7 mouse cellular contexts compared by ENCODE assay signal in genomic region chr5:140829911-140830294, GRCm38 (mm10). TPM values are rescaled to one million over a fixed set of nuclear protein-coding genes. Genes with fewer than 3 reads are reported as not detected.
A peak's percentile ranks its signal among the peaks of the same experiment; 100 is the strongest.
DNase-seq lines count a peak whose midpoint lies in the region; ATAC-seq and TF ChIP-seq lines count a peak whose summit lies in the region.

No protein-coding gene starts in this region.

- no peak for TF ChIP-seq RAD21 in CH12.LX (IDR thresholded peaks at IDR 0.05; ENCODE audit: low read depth, low read length)

- peaks cover 0 to 5% of the 10 kb centered on the region in 2 experiments for H3K36me3 ChIP-seq in CH12.LX (replicated peaks in 1 of 2; ENCODE audit: control insufficient read depth in 1 of 2, insufficient read depth in 1 of 2, low read length in 1 of 2)
- H3K36me3 ChIP-seq in hindbrain, embryonic 16.5 days (ENCODE audit: control insufficient read depth, insufficient read depth, low read length): no peaks in the 10 kb centered on the region
- H3K36me3 ChIP-seq in limb, embryonic 15.5 days: no peaks in the 10 kb centered on the region
- no peaks in the 10 kb centered on the region for H3K36me3 ChIP-seq in midbrain, embryonic 16.5 days (ENCODE audit: control insufficient read depth, insufficient read depth, low read length)
- H3K36me3 ChIP-seq in thymus, adult 2 months (ENCODE audit: control insufficient read depth, insufficient read depth, low read length): no peaks in the 10 kb centered on the region

- peak overlapping the region; percentile 18 for H3K9ac ChIP-seq in CH12.LX (ENCODE audit: insufficient read depth, low read depth)
- H3K9ac ChIP-seq in hindbrain, embryonic 16.5 days (ENCODE audit: low read depth, low read length): peak overlapping the region; percentile 83
- H3K9ac ChIP-seq in limb, embryonic 15.5 days: peak overlapping the region; percentile 90
- peak overlapping the region; percentile 82 for H3K9ac ChIP-seq in midbrain, embryonic 16.5 days (ENCODE audit: low read depth, low read length)

- H3K27ac ChIP-seq in CH12.LX (ENCODE audit: insufficient read depth, low read depth): no peak overlapping the region
- H3K27ac ChIP-seq in embryonic fibroblast, embryonic 13.5 days (ENCODE audit: insufficient read depth, low read length): no peak overlapping the region
- H3K27ac ChIP-seq in hindbrain, embryonic 16.5 days (ENCODE audit: low read depth, low read length): peak overlapping the region; percentile 88
- peak overlapping the region; percentile 80 for H3K27ac ChIP-seq in limb, embryonic 15.5 days
- peak overlapping the region; percentile 79 for H3K27ac ChIP-seq in midbrain, embryonic 16.5 days (ENCODE audit: low read length)
- no peak overlapping the region for H3K27ac ChIP-seq in thymus, adult 2 months (ENCODE audit: control insufficient read depth, insufficient read depth, low read length)

- peak overlapping the region; percentile 35 for H3K4me2 ChIP-seq in CH12.LX (ENCODE audit: insufficient read depth, low read depth, poor library complexity, severe bottlenecking)
- H3K4me2 ChIP-seq in hindbrain, embryonic 16.5 days (ENCODE audit: low read length): peak overlapping the region; percentile 64
- H3K4me2 ChIP-seq in limb, embryonic 15.5 days: peak overlapping the region; percentile 88
- peak overlapping the region; percentile 95 for H3K4me2 ChIP-seq in midbrain, embryonic 16.5 days (ENCODE audit: low read length)

- 1% methylated on average over 47 of the region's 58 CpGs for WGBS in hindbrain, embryonic 16.5 days
- WGBS in limb, embryonic 15.5 days: under 1% methylated on average over 48 of the region's 58 CpGs
- under 1% methylated on average over 58 of the region's 58 CpGs for WGBS in midbrain, embryonic 16.5 days
- 8% methylated on average over 58 of the region's 58 CpGs for WGBS in thymus, adult 2 months

- ATAC-seq in hindbrain, embryonic 16.5 days: no peak; the same call in 1 of the 2 replicates
- ATAC-seq in limb, embryonic 15.5 days (ENCODE audit: insufficient number of reproducible peaks, low FRiP score, low TSS enrichment, low read depth): no peak
- ATAC-seq in midbrain, embryonic 16.5 days: peak; percentile 72; the same call in 1 of the 2 replicates

- dilution Hi-C loops in CH12.LX (cut with MboI; ENCODE audit: extremely low pct_ligation_motif_present, extremely low pct_unique_long_range_greater_than_20kb, low sequenced_read_pairs): no loop called here

- peak overlapping the region; percentile 53 to 70 (median 65) for H3K4me3 ChIP-seq in CH12.LX (replicated peaks in 1 of 3; ENCODE audit: low read depth in 2 of 3, low read length in 2 of 3, poor library complexity in 1 of 3)
- H3K4me3 ChIP-seq in embryonic fibroblast, embryonic 13.5 days (ENCODE audit: insufficient read depth, low read length): peak overlapping the region; percentile 91
- peak overlapping the region; percentile 65 for H3K4me3 ChIP-seq in hindbrain, embryonic 16.5 days (ENCODE audit: low read length)
- H3K4me3 ChIP-seq in limb, embryonic 15.5 days: peak overlapping the region; percentile 86
- H3K4me3 ChIP-seq in midbrain, embryonic 16.5 days (ENCODE audit: low read depth, low read length): peak overlapping the region; percentile 83
- peak overlapping the region; percentile 55 for H3K4me3 ChIP-seq in thymus, adult 2 months (ENCODE audit: control insufficient read depth, insufficient read depth, low read length)

- in situ Hi-C loops in CH12.LX (cut with MboI; ENCODE audit: low pct_ligation_motif_present, low pct_unique_long_range_greater_than_20kb, low sequenced_read_pairs): loop anchor here (5.0 to 25.0 kb wide), 2 partner anchors 58 to 1482 kb away; no protein-coding TSS in a partner anchor

- no peaks in the 10 kb centered on the region; the same call in 1 of the 2 replicates for H3K79me2 ChIP-seq in CH12.LX (replicated peaks; ENCODE audit: control insufficient read depth, extremely low read depth, insufficient read depth, poor library complexity, severe bottlenecking)

- DNase-seq in CH12.LX (ENCODE audit: extremely low read depth) (peak; percentile 23), WW6 (ENCODE audit: low read depth, low spot score) (peak; percentile 34)
- peak; percentile 47 for DNase-seq in thymus, adult 2 months

- no peak for TF ChIP-seq POLR2A in CH12.LX (IDR thresholded peaks at IDR 0.05; ENCODE audit: low read depth, low read length)
- TF ChIP-seq POLR2A in embryonic fibroblast, embryonic 13.5 days (IDR thresholded peaks at IDR 0.05; ENCODE audit: low read depth, low read length): no peak
- TF ChIP-seq POLR2A in thymus, adult 2 months (IDR thresholded peaks at IDR 0.05; ENCODE audit: control insufficient read depth, extremely low read depth, insufficient read depth, low read length, poor library complexity): no peak

- H3K4me1 ChIP-seq in CH12.LX (ENCODE audit: control insufficient read depth in 1 of 2, insufficient read depth in 2 of 2): peaks cover 10 to 27% of the 10 kb centered on the region in 2 experiments
- H3K4me1 ChIP-seq in embryonic fibroblast, embryonic 13.5 days (ENCODE audit: control insufficient read depth, insufficient read depth, low read length): peaks cover 10% of the 10 kb centered on the region
- H3K4me1 ChIP-seq in hindbrain, embryonic 16.5 days (ENCODE audit: control insufficient read depth, insufficient read depth, low read depth, low read length): peaks cover 32% of the 10 kb centered on the region
- H3K4me1 ChIP-seq in limb, embryonic 15.5 days: peaks cover 34% of the 10 kb centered on the region
- H3K4me1 ChIP-seq in midbrain, embryonic 16.5 days (ENCODE audit: control insufficient read depth, insufficient read depth, low read length): peaks cover 33% of the 10 kb centered on the region
- peaks cover 4% of the 10 kb centered on the region for H3K4me1 ChIP-seq in thymus, adult 2 months (replicated peaks; ENCODE audit: control insufficient read depth, insufficient read depth, low read length)

- peaks cover 1% of the 10 kb centered on the region for H3K27me3 ChIP-seq in CH12.LX (replicated peaks)
- H3K27me3 ChIP-seq in hindbrain, embryonic 16.5 days (replicated peaks; ENCODE audit: control insufficient read depth, insufficient read depth, low read length): no peaks in the 10 kb centered on the region
- no peaks in the 10 kb centered on the region for H3K27me3 ChIP-seq in limb, embryonic 15.5 days
- H3K27me3 ChIP-seq in midbrain, embryonic 16.5 days (ENCODE audit: control insufficient read depth, insufficient read depth, low read depth, low read length): no peaks in the 10 kb centered on the region
- H3K27me3 ChIP-seq in thymus, adult 2 months (ENCODE audit: control insufficient read depth, insufficient read depth, low read length): no peaks in the 10 kb centered on the region

- no peak for TF ChIP-seq EP300 in CH12.LX (IDR thresholded peaks at IDR 0.05; ENCODE audit: low read length)

- H3K9me3 ChIP-seq in CH12.LX (replicated peaks; ENCODE audit: low read length): no peaks in the 10 kb centered on the region
- no peaks in the 10 kb centered on the region for H3K9me3 ChIP-seq in hindbrain, embryonic 16.5 days (ENCODE audit: control insufficient read depth, low read length)
- no peaks in the 10 kb centered on the region for H3K9me3 ChIP-seq in limb, embryonic 15.5 days
- no peaks in the 10 kb centered on the region for H3K9me3 ChIP-seq in midbrain, embryonic 16.5 days (replicated peaks; ENCODE audit: control insufficient read depth, low read length, poor library complexity, severe bottlenecking)

- no peak for TF ChIP-seq CTCF in CH12.LX (conservative IDR thresholded peaks at IDR 0.05 in 1 of 2, IDR thresholded peaks at IDR 0.05 in 1 of 2; ENCODE audit: low read depth in 2 of 2, low read length in 2 of 2)
- no peak for TF ChIP-seq CTCF in embryonic fibroblast, embryonic 13.5 days (IDR thresholded peaks at IDR 0.05; ENCODE audit: borderline replicate concordance, insufficient read depth, low read length)
- TF ChIP-seq CTCF in thymus, adult 2 months (IDR thresholded peaks at IDR 0.05; ENCODE audit: borderline replicate concordance, control insufficient read depth, extremely low read depth, insufficient read depth, low read length, poor library complexity): no peak

TF ChIP-seq in CH12.LX, 34 proteins besides CTCF, POLR2A, EP300 and RAD21 (continues in another document):
- TF ChIP-seq ZKSCAN1 (IDR thresholded peaks at IDR 0.05; ENCODE audit: borderline replicate concordance, low read depth, low read length) (no peak), ZNF384 (IDR thresholded peaks at IDR 0.05; ENCODE audit: low read depth, low read length) (no peak), CHD2 (IDR thresholded peaks at IDR 0.05; ENCODE audit: low read length) (no peak), JUN (IDR thresholded peaks at IDR 0.05; ENCODE audit: insufficient read depth, low read depth, low read length) (no peak), GABPA (IDR thresholded peaks at IDR 0.05; ENCODE audit: insufficient replicate concordance, low read depth, low read length) (no peak), USF2 (conservative IDR thresholded peaks at IDR 0.05; ENCODE audit: low read depth, low read length) (no peak), UBTF (IDR thresholded peaks at IDR 0.05; ENCODE audit: low read depth, low read length) (no peak), MYC (IDR thresholded peaks at IDR 0.05; ENCODE audit: low read depth, low read length) (no peak), ETS1 (conservative IDR thresholded peaks at IDR 0.05; ENCODE audit: low read depth, low read length) (no peak), MAX (IDR thresholded peaks at IDR 0.05; ENCODE audit: low read length) (no peak), ZC3H11A (IDR thresholded peaks at IDR 0.05; ENCODE audit: low read depth, low read length) (no peak), MEF2A (IDR thresholded peaks at IDR 0.05; ENCODE audit: borderline replicate concordance, low read depth, low read length) (no peak), ELF1 (IDR thresholded peaks at IDR 0.05; ENCODE audit: low read depth, low read length) (0 out of 2 replicates have a peak, but pooled peaks have one; percentile 10), CHD1 (IDR thresholded peaks at IDR 0.05; ENCODE audit: low read depth, low read length) (no peak), SIN3A (IDR thresholded peaks at IDR 0.05; ENCODE audit: low read length) (no peak), TCF12 (IDR thresholded peaks at IDR 0.05; ENCODE audit: low read depth, low read length) (0 out of 2 replicates have a peak, but pooled peaks have one; percentile 14), POLR2AphosphoS2 (IDR thresholded peaks at IDR 0.05; ENCODE audit: low read depth, low read length) (no peak)

RNA-seq across cellular contexts. Expression of gene Gna12, which starts 0.3 kb away (rescaled TPM):
- total RNA-seq in CH12.LX (2012; rRNA removed) (13.8 and 15.8 TPM in 2 replicates), CH12.LX (2014; rRNA removed) (9.9 and 11.5 TPM in 2 replicates)
- 12.9 and 15.4 TPM in 2 replicates for polyA plus RNA-seq in CH12.LX (2012; ENCODE audit: insufficient read length, low read depth)
- polyA plus RNA-seq in embryonic fibroblast, embryonic 13.5 days (2011; ENCODE audit: insufficient read length, low read depth, missing spikeins): 49.5 TPM in 2 replicates
- 10.3 and 11.1 TPM in 2 replicates for polyA plus RNA-seq in hindbrain, embryonic 16.5 days (2015; fragmentation: Nextera tagmentation; extraction: Ambion mirVana)
- polyA plus RNA-seq in limb, embryonic 15.5 days (2015; fragmentation: Nextera tagmentation; extraction: Ambion mirVana): 19.1 and 24.3 TPM in 2 replicates
- 9.3 and 11.0 TPM in 2 replicates for polyA plus RNA-seq in midbrain, embryonic 16.5 days (2015; fragmentation: Nextera tagmentation; extraction: Ambion mirVana)
- polyA plus RNA-seq in thymus, adult 2 months (2012; rRNA removed): 68.1 and 69.0 TPM in 2 replicates

Comparison
In these comparisons a context has a peak if more than half of its experiments do, and no peak if none do; other contexts are left out.
1. H3K27ac ChIP-seq: peak in hindbrain, embryonic 16.5 days (single experiment), limb, embryonic 15.5 days (single experiment) and midbrain, embryonic 16.5 days (single experiment); none in CH12.LX (single experiment), embryonic fibroblast, embryonic 13.5 days (single experiment) and thymus, adult 2 months (single experiment).
2. H3K4me2 ChIP-seq: peak in every context shown above with its lines; median percentile 95 in midbrain, embryonic 16.5 days; 88 in limb, embryonic 15.5 days; 64 in hindbrain, embryonic 16.5 days; 35 in CH12.LX.
3. H3K9ac ChIP-seq: peak in every context shown above with its lines; median percentile 90 in limb, embryonic 15.5 days; 83 in hindbrain, embryonic 16.5 days; 82 in midbrain, embryonic 16.5 days; 18 in CH12.LX.
4. Peak in every context shown above with its lines, with median percentiles within 50 percentile points of each other: DNase-seq and H3K4me3 ChIP-seq.